Mouse (Mus musculus) telencephalon, adult 2 months (tissue): ENCODE data around the gene Tns3.

Experiments
- DNase-seq: peaks from one replicate; pipeline ENCODE4 v3.0.0-alpha.2; 2011; ENCODE audit warnings: low read depth, low spot score

Gene Tns3

GRCm38 (mm10) chr11:8664393-8664743 is at the start of gene Tns3:
TSS of gene Tns3 (minus strand) at chr11:8664535.
- no peak for DNase-seq

DNA sequence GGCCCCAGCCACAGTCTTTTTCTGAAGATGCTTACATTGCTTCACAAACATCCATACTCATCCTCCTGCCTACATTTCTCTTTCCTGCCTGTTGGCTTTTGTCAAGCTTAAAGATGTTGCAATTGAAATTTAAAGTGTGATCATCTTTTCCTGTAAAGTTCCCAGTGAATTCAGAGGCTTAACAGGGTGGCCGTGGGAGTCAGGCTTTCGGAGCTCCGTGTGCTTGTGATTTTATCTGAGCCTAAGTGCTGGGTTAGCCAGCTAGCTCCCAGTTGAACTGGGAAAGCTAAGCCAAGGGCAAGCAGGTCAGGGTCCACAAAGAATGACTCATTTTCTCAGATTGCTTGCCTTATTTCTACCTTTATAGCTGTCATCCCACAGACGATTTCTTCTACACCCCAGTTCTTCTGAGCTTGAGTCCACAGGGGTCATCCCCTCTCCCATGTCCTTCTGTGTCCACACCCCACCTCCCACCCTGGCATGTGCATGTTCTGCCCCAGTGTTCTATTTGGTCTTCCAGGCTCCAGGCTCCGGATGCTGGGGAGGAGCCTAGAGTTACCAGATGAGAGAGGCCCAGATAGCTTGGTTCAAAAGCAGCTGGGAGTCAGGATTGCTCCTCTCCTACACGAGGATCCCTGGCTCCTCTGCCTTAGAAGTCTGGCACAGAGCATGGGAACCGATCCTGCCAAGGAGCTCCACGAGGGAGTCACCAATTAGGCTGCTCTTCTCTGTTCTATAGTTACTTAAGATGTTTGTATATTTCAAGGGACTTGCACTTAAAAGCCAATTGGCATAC is 42.1 kb upstream of the Tns3 start:
- DNase-seq: no peak

GRCm38 (mm10) chr11:8705156-8705555 is 40.8 kb upstream of the Tns3 start:
- no peak for DNase-seq

DNA sequence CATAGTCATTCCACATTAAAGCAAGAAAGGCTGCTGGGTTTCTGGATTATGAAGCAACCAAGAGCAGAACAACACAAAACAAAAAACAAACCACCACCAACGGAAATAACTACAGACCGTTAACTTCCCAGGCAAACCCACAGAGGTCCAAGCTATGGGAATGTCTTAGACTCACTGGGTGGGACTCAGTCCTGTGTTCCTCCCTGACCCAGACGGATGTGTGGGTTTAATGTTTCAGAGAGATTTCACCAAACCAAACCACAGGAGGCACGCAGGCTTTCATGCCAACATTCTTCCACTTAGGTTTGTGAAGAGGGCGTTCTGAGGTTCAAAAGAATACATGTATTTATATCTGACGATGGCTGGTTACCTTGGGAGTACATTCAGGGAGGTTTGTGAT is 39.5 kb upstream of the Tns3 start:
- no peak for DNase-seq

DNA sequence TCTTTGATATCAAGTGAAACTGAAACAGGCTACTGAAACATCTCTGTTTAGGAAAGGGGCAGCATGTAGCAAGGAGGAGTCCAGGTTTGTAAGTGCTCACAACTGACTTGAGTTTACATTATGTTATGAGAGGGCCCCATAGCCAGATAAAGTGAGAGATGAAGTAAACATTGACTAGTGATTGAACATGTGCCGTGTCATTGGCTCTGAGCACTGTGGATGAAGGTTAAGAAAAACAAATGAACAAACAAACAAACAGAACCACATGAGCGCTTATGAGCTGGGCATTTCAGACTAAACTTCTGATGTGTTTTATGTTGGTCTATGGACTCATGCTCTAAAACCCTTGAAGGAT is 38.2 kb upstream of the Tns3 start:
- DNase-seq: no peak

DNA sequence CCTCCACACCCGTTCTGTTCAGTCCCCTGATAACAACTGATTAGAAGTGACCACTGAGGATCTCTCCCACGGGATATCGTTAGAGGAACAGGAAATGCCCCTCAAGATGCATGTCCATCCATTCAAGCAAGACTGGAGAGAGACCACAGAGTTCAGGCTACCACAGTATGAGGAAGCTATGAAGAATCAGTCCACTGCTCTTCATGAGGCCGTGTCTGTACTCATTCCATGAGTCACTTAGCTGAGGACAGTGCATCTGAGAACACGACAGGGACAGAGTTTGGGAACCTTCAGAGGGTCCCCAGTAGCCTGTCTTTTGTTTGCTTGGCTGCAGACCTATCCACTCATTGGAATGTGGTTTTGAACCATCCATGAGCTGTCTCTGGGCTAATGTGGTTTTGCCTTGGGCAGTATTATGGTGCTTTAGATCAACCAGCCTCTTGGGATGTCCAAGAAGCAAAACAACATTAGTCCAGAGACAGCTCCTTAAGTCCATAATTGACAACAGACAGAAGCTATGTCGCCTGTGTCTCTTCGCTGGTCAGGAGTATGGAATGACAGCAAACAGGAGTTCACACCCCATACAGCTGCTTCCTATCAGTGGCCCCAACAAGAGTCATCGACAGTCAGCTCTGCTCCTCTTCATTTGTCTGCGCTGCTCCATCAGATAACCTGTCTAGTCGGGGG is 37.7 kb upstream of the Tns3 start:
- no peak for DNase-seq

DNA sequence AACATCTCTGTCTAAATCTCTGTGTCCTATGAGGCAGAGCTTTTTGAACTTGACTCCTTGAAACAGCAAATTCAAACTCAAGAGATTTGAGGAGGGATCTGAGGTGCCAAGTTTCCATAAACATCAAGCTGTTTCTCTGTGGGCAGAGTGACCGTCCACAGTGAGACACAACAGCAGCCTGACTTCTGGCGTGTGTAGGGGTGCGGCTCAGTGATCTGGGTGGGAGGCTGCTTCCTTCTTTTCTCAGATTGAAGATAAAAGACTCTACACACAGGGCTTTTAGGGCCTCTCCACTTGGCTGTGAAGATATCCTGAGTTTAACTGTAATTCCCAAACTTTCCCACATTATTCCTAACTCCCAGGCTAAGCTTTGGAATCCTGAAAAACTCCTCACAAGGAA is 37.1 kb upstream of the Tns3 start:
- DNase-seq: no peak

DNA sequence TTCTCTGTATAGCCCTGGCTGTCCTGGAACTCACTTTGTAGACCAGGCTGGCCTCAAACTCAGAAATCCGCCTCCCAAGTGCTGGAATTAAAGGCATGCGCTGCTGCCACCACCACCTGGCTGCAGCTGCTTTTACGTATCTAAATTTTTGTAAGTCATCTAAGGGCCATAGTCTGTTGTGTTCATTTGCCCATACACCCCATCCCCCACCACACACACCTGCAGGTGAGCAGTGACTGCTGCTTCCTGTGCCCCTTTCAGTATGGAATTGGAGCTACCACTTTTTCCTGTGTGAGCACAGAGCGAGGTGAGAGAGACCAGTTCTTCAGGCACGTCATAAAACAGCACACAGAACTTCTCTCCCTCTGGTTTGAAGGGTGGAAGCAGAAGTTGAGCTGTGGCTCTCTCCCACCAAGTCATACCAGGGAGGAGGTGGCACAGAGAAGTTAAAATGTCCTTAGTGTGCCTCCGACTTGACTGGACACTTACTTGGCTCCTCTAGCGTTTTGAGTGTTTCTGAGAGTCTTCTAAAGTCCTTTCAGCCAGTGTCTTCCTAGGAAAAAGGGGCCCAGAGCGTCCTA is 36.4 kb upstream of the Tns3 start:
- DNase-seq: no peak

DNA sequence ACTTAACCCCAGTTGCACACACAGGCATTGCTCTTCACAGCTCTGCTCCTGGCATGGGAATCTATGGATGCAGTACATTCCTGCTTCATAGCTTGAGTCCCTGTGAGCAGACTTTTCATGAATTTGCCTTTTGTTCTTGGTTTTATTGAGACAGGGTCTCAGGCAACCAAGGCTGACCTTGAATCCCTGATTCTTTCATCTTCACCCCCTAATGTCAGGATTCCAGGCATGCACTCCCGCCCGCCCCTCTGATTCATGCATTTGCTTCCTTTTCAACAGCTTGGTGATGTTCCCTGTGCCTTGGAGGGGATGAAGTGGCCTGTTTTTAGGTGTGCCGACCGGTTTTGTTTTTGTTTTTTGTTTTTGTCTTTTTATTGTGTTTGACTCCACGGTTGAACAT is 35.4 kb upstream of the Tns3 start:
- DNase-seq: no peak

- no peak for DNase-seq
Observed at GRCm38 (mm10) chr11:8697670-8698069, 33.3 kb upstream of the Tns3 start.

- DNase-seq: no peak
Observed at GRCm38 (mm10) chr11:8694096-8694495, 29.8 kb upstream of the Tns3 start.

- DNase-seq: no peak
Observed at GRCm38 (mm10) chr11:8692536-8693471, 28.5 kb upstream of the Tns3 start.

DNA sequence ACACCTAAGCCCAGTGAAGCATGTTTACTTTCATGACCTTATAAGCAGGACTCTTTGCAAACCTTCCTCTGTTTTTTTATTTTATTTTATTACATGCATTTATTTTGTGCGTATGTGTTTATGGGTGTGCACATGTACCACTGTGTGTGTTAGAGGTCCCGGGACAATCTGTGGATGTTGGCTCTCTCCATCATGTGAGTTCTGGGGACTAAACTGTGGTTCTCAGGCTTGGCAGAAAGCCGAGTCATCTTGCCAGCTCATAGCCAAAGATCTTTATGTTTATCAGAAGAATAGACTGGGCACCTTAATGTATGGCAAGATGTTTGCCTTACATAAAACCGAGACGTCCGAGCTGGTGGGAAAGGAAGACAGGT is 27.8 kb upstream of the Tns3 start:
- no peak for DNase-seq

DNA sequence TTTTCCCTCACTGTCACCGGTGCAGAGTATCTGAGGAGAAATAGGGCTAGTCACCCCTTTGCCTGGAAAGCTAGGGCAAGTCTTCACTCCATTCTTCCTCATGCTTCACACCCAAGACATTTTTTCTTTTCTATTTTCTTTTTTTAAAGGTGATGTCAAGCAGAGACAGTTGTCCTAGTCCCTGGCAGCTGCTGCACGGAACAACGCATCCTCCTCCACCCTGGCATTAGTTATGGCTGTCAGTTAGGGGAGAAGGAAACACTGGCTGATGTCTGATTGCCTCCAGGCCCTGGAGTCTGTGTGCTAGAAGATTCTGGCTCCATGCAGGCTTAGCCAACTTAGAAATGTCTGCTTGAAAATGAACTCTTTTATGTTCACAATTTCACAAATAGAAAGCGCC is 27.3 kb upstream of the Tns3 start:
- no peak for DNase-seq

DNA sequence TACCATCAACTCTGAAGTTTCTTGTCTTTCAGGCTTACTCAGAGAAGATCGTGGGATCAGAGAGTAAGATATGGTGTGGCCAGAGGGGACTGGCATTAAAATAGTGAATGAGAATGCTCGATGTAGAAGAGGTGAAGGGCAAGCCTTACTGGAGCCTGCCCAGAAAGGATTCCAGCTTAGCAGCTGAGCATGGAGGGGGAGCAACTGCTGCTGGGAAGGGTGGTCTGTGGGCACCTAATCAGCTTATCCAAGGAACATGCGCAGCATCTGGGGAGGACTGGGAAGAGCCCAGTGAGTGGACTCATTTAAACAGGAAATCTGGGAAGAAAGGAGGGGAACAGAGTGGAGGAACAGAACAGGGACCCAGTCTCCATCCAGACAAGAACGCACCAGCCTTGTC is 26.3 kb upstream of the Tns3 start:
- no peak for DNase-seq

GRCm38 (mm10) chr11:8689515-8689914 is 25.2 kb upstream of the Tns3 start:
- DNase-seq: no peak

DNA sequence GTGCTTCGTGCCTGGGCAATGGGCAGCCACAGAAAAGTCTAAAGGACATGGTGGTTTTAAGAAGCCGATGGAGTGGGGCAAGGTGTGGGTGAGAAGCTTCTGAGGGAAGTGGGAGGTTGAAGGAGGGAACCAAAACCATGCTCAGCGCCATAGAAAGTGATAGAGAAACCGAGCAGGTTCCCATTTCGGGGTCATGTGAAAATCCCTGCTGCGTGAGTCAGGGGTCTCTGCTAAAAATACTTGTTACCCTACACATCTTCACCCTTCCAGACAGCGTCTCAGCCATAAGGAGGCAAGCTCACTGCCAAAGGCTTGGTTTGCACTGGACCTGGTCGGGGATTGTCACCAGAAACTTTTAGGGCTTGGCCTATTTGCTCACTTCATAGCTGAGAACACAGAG is 24.6 kb upstream of the Tns3 start:
- DNase-seq: no peak

DNA sequence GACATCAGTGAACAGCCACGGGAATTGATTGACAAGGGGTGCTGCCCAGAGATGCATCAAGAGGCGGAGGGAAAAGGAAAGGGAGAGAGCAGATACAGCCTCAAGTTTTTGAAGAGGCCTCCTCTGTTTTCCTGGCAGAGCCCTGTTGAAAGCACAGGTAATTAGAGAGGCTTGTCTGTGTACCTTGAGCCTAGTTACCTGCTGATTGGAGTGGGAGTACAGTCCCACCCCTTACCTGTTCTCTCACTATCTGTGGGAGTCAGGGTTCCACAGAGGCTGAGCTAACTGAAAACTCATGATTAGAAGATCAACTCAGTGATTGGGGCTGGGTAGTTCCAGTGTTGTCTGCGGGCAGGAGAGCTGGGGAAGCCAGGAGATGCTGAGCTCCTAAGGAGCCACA is 22.2 kb upstream of the Tns3 start:
- DNase-seq: no peak

GRCm38 (mm10) chr11:8686061-8686460 is 21.7 kb upstream of the Tns3 start:
- no peak for DNase-seq

DNA sequence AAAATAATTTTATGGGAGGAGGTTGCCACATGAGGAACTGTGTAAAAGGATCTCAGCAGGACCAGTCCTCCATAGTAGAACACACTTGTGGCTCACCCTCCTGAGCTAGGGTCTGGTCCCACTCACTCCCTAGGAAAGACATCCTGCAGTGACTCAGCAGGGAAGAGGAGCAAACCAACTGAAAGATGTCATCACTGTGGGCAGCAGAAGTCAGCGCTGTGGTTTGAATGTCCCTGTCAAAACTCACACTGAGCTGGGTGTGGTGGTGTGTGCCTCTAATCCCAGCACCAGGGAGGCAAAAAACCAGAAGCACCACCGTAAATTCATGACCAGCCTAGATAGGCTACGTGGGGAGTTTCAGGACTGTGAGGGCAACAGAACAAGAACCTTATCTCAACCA is 20.9 kb upstream of the Tns3 start:
- DNase-seq: no peak

- DNase-seq: no peak
Observed at GRCm38 (mm10) chr11:8684262-8684661, 19.9 kb upstream of the Tns3 start.

- no peak for DNase-seq
Observed at GRCm38 (mm10) chr11:8681356-8681755, 17.0 kb upstream of the Tns3 start.
